Mouse (Mus musculus) monocyte, adult 5-6 weeks (primary cell): Measurements from ENCODE around the gene Whamm. TPM values are rescaled to one million over a fixed set of nuclear protein-coding genes. Genes with fewer than 3 reads are reported as not detected.

Experiments used
- ATAC-seq: fragments of 153-309, 156-312 bp; replicated peaks from 2 replicates; pipeline ENCODE4 v1.8.0; 2017; ENCODE audit warnings: mild to moderate bottlenecking; ENCODE audit not compliant: low TSS enrichment, insufficient number of reproducible peaks, severe bottlenecking, poor library complexity, low FRiP score
- total RNA-seq: library from RNA; stranded (forward); fragments of 200-1000, 200-491, 200-594 nt; gene quantifications from 3 replicates; pipeline ENCODE4 v1.2.3, GENCODE M21; 2017

Gene Whamm
- total RNA-seq, 1 experiment from 2014 or later, result 33.5 TPM

- no peak for ATAC-seq
These were observed 70.0 kb downstream of the Whamm start for GRCm38 (mm10) chr7:81641101-81641500.

- ATAC-seq, result no peak
These were observed 73.6 kb downstream of the Whamm start for GRCm38 (mm10) chr7:81644551-81645235.

Other genes with a start within 250 kb of the Whamm start
- 1,304 to 1,545 TPM (median 1,450 TPM) in 3 replicates for gene Rps17, start 226.0 kb upstream of the Whamm start, total RNA-seq
- 0.10 TPM in 1 of 3 replicates, not detected in the others for gene Cpeb1, start 115.8 kb upstream of the Whamm start, total RNA-seq
- gene Ap3b2, start 77.3 kb upstream of the Whamm start, total RNA-seq, result not detected in 3 replicates
- not detected in 3 replicates for gene BC048679, start 73.0 kb upstream of the Whamm start, total RNA-seq
- gene Fsd2, start 4.3 kb upstream of the Whamm start, total RNA-seq, result 0.10 to 0.39 TPM (median 0.32 TPM) in 3 replicates
- gene Homer2, start 136.3 kb downstream of the Whamm start, total RNA-seq, result 0.29 TPM in 1 of 3 replicates, not detected in the others
- 111 to 183 TPM (median 145 TPM) in 3 replicates for gene Ramac, start 191.7 kb downstream of the Whamm start, total RNA-seq
- 24.4 to 67.1 TPM (median 60.9 TPM) in 3 replicates for gene 3110040N11Rik, start 218.2 kb downstream of the Whamm start, total RNA-seq